Mouse (Mus musculus): ENCODE results near the gene Ddah1.

DNA sequence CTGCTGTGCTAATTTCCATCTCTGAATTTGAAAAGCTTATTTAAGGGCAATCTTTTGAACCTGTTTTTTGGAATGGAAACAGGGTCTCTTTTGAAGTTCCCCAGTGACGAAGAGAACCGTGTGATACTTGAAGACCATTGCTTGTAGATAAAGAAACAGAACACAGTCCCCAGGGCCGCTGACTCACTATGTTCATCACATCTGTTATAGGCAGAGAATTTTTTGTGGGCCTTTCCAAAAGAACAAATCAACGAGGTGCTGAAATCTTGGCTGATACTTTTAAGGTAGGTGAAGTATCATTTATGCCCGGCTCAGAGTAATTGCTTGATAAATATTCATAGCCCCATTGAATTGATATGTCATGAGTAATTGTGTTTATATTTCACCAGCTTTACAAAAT lies 93.6 kb downstream of the Ddah1 start:
- TF ChIP-seq CTCF (IDR thresholded peaks at IDR 0.05; ENCODE audit: low read depth) (no peak), EP300 (IDR thresholded peaks at IDR 0.05; ENCODE audit: low read depth) (no peak)

All from heart, postnatal 0 days (tissue).